Mouse (Mus musculus): Measurements from ENCODE around the gene Fstl4.

- no peak for TF ChIP-seq CTCF (IDR thresholded peaks at IDR 0.05; ENCODE audit: low read depth)
- TF ChIP-seq EP300 (IDR thresholded peaks at IDR 0.05; ENCODE audit: low read depth) = no peak
Observed at GRCm38 (mm10) chr11:53091596-53091995, 327.2 kb downstream of the Fstl4 start.

All from liver, postnatal 0 days (tissue).